Mouse (Mus musculus) kidney, embryonic 14.5 days (tissue): Measurements from ENCODE around the gene Hspa12a. TPM values are rescaled to one million over a fixed set of nuclear protein-coding genes. Genes with fewer than 3 reads are reported as not detected.
A peak's percentile ranks its signal among the peaks of the same experiment; 100 is the strongest.

ENCODE experiments used
- ATAC-seq: fragments of 200-750 bp; cut with Nextera tagmentation; 2 replicates; pipeline ENCODE4 v1.8.0; 2017; ENCODE audit warnings: moderate number of reproducible peaks, mild to moderate bottlenecking, moderate TSS enrichment, moderate library complexity; ENCODE audit not compliant: low FRiP score, low TSS enrichment
- H3K27ac ChIP-seq: fragments of 300-500 bp; sonication (generic); 2 replicates; pipeline ENCODE4 v1.5.1; 2014; ENCODE audit warnings: low read depth, mild to moderate bottlenecking, low read length, moderate library complexity, mixed read lengths
- H3K27me3 ChIP-seq: fragments of 300-500 bp; sonication (generic); 2 replicates; pipeline ENCODE4 v1.6.1; 2014; ENCODE audit warnings: mild to moderate bottlenecking, low read length; ENCODE audit not compliant: control insufficient read depth, insufficient read depth
- H3K36me3 ChIP-seq: fragments of 300-500 bp; sonication (generic); 2 replicates; pipeline ENCODE4 v1.6.1; 2014; ENCODE audit warnings: low read length, mixed read lengths; ENCODE audit not compliant: control insufficient read depth, insufficient read depth
- H3K4me1 ChIP-seq: fragments of 300-500 bp; sonication (generic); 2 replicates; pipeline ENCODE4 v1.6.1; 2014; ENCODE audit warnings: low read length, mixed read lengths; ENCODE audit not compliant: control insufficient read depth, insufficient read depth
- H3K4me2 ChIP-seq: fragments of 300-500 bp; sonication (generic); replicated peaks from 2 replicates; pipeline ENCODE4 v1.6.1; 2014; ENCODE audit warnings: low read depth, mild to moderate bottlenecking, low read length
- H3K4me3 ChIP-seq: fragments of 300-500 bp; sonication (generic); 2 replicates; pipeline ENCODE4 v1.5.1; 2014; ENCODE audit warnings: mild to moderate bottlenecking, low read length
- H3K9ac ChIP-seq: fragments of 300-500 bp; sonication (generic); 2 replicates; pipeline ENCODE4 v1.6.1; 2014; ENCODE audit warnings: low read depth, mild to moderate bottlenecking, low read length, moderate library complexity
- H3K9me3 ChIP-seq: fragments of 300-500 bp; sonication (generic); 2 replicates; pipeline ENCODE4 v1.6.1; 2016; ENCODE audit warnings: low read length; ENCODE audit not compliant: control insufficient read depth
- WGBS: fragments of 180-500 bp; shearing (Covaris S2); extraction: QIAGEN DNeasy Blood & Tissue Kit; methylation state at CpG from one replicate; pipeline ENCODE4 v1.1.7; 2014; 5-methylcytosine and 5-hydroxymethylcytosine counted together
- polyA plus RNA-seq: library from polyadenylated mRNA; unstranded; fragments of >200 nt; fragmentation: Nextera tagmentation; extraction: Ambion mirVana; gene quantifications from 2 replicates; pipeline ENCODE4 v1.2.1, GENCODE M21; 2014

The Hspa12a gene
- polyA plus RNA-seq, 1 experiment from 2014 or later = 9.5 TPM

DNA sequence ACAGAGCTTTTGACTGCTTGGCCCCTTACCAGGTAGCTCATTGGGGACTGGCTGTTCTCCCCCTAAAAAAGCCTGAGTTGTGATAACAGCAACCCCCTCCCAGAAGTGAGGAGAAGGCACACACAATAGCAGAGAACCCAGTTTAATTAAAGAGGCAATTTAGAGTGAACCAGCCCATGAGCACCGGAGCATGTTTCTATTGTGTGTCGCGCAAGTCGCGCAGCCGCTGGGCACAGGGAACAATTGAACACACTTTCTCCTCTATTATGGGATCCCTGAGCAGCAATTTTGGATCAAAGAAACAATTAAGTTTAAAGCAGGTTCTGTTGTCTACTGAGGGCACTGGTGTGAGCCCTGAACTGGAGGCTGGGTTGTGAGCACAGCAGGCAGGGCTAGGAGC lies 176.1 kb downstream of the Hspa12a start:
- no peaks in the 10 kb centered on the region for H3K27me3 ChIP-seq
- no peak overlapping the region for H3K9ac ChIP-seq
- no peak overlapping the region for H3K4me2 ChIP-seq
- no peak overlapping the region for H3K27ac ChIP-seq
- no peak overlapping the region for H3K4me3 ChIP-seq
- H3K9me3 ChIP-seq = no peaks in the 10 kb centered on the region
- no peaks in the 10 kb centered on the region for H3K36me3 ChIP-seq
- no peak for ATAC-seq
- H3K4me1 ChIP-seq = no peaks in the 10 kb centered on the region
- WGBS = 81% methylated on average over 6 of the region's 6 CpGs

DNA sequence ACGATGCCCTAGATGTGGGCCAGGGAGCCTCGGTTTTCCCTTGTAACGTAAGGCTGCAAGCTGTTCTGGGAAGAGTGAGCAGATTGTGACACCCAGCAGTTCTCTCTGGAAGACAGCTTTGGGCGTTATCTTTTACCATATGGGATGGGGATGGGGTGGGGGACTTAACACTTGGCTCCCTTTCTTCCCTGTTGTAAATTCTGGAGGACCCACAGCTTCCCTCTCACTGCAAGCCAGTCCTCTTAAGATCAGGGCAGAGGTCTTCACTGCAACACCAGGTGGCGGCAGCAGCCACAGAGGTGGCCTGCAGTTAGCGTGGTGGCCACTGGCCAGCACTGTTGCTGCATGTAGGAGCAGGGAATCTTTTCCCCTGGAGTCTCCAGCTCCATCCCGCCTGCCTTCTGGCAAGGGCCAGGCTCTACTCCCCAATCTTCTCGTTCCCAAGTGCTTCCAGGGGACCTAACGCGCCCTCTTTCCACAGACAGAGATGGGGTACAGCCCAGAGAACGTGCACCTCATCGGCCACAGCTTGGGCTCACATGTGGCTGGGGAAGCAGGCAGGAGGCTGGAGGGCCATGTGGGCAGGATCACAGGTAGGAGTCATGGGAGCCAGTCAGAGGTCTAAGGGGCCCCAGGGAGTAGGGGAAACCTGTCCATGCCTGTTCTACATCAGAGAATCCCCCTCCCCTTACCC lies 180.5 kb downstream of the Hspa12a start:
- Histone ChIP-seq H3K27me3 (no peaks in the 10 kb centered on the region), H3K4me1 (no peaks in the 10 kb centered on the region), H3K4me2 (no peak overlapping the region), H3K9me3 (no peaks in the 10 kb centered on the region), H3K4me3 (no peak overlapping the region), H3K36me3 (no peaks in the 10 kb centered on the region), H3K9ac (no peak overlapping the region), H3K27ac (no peak overlapping the region)
- peak; percentile 84 for ATAC-seq
- WGBS = 9% methylated on average over 12 of the region's 12 CpGs

DNA sequence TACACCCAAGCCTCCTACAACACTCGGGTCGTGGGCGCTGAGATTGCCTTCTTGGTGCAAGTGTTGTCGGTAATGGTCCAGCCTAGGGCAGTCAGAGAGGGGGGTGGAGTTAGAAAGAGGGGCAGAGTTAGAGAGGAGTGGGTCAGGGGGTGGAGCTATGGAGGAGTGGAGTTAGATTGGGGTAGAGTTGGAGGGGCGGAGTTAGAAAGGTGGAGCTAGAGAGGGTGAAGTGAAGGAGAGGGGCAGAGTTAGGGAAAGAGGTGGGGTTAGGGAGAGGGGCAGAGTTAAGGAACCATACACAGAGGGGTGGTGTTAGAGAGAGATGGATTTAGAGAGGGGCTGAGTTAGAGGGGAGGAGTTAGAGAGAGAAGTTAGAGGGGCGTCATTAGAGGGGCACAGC lies 181.1 kb downstream of the Hspa12a start:
- no peak overlapping the region for H3K9ac ChIP-seq
- H3K4me1 ChIP-seq = no peaks in the 10 kb centered on the region
- H3K9me3 ChIP-seq = no peaks in the 10 kb centered on the region
- H3K36me3 ChIP-seq = no peaks in the 10 kb centered on the region
- peak; percentile 63 for ATAC-seq
- no peak overlapping the region for H3K4me2 ChIP-seq
- no peaks in the 10 kb centered on the region for H3K27me3 ChIP-seq
- no peak overlapping the region for H3K4me3 ChIP-seq
- 21% methylated on average over 6 of the region's 6 CpGs for WGBS
- H3K27ac ChIP-seq = no peak overlapping the region

DNA sequence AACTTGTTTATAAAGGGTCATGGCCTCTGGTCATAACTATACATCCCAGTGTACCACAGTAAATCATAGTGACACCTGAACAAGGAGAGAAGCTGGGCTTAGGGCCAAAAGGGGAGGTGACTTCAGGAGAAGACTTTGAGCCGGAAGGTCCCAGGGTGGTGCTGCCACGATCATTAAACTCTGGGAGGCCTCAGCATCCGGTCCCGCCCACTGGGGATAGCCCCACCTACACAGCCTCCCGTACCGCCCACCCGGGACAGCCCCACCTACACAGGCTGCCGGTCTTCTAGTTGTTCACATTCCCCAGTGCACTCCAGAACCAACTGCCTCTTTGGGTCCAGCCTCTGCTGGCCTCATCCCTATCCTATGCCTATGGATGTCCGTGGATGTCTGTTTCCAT lies 184.0 kb downstream of the Hspa12a start, which contains the start of gene Pnliprp2:
Pnliprp2 (plus strand) TSS at position 297 of the 400 bp plus-strand sequence.
- 42% methylated on average over 9 of the region's 9 CpGs for WGBS
- no peaks in the 10 kb centered on the region for H3K4me1 ChIP-seq
- peaks cover 2% of the 10 kb centered on the region; the same call in 1 of the 2 replicates for H3K9me3 ChIP-seq
- ATAC-seq = peak; percentile 80
- H3K4me2 ChIP-seq = no peak within 1 kb of the TSS
- H3K27ac ChIP-seq = no peak within 1 kb of the TSS
- no peaks in the 10 kb centered on the region for H3K36me3 ChIP-seq
- no peak within 1 kb of the TSS for H3K9ac ChIP-seq
- H3K27me3 ChIP-seq = no peaks in the 10 kb centered on the region
- H3K4me3 ChIP-seq = no peak within 1 kb of the TSS

DNA sequence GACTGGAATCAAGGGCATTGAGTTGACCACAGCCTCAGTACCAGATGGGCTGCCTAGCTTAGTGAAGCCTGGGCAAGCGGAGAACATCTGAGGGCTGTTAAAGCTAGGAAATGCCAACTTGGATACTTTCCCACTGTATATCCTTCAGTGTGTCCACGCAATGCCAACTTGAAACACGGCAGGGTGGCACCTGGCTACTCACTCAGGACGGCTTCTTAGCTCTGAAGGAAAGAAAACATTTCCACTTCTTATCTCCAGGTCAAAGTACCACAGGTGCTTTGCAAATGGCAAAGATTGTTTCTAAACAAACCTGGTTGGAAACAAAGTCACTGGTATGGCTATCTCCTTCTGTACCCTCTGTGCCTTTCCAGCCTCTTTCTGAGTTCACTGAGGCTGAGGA lies 184.6 kb downstream of the Hspa12a start:
- no peaks in the 10 kb centered on the region for H3K4me1 ChIP-seq
- H3K9me3 ChIP-seq = peaks cover 2% of the 10 kb centered on the region; the same call in 1 of the 2 replicates
- no peak overlapping the region for H3K9ac ChIP-seq
- no peaks in the 10 kb centered on the region for H3K27me3 ChIP-seq
- 95% methylated on average over 4 of the region's 4 CpGs for WGBS
- H3K4me3 ChIP-seq = no peak overlapping the region
- ATAC-seq = no peak
- no peaks in the 10 kb centered on the region for H3K36me3 ChIP-seq
- no peak overlapping the region for H3K4me2 ChIP-seq
- no peak overlapping the region for H3K27ac ChIP-seq

DNA sequence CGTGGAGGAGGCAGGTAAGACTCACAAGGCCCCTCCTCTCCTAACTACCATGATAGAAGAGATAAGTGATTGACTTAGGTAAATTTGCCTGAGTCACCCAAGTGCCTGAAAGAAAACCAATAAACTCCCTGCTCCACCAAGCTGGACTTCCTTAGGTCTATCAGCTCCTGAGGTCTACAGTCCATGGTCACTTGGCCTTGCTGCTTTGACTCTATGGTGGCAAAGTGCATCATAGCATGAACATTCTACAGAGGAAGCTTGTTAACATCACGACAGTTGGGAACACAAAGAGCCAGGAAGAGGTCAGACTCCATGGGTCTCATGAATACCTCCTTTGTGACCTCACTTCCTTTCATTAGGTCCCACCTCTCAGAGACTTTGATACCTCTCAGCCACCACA lies 191.9 kb downstream of the Hspa12a start:
- peaks cover 2% of the 10 kb centered on the region; the same call in 1 of the 2 replicates for H3K9me3 ChIP-seq
- H3K9ac ChIP-seq = no peak overlapping the region
- H3K4me2 ChIP-seq = no peak overlapping the region
- WGBS = 73% methylated on average over 2 of the region's 2 CpGs
- H3K27me3 ChIP-seq = no peaks in the 10 kb centered on the region
- no peak overlapping the region for H3K27ac ChIP-seq
- no peaks in the 10 kb centered on the region for H3K4me1 ChIP-seq
- ATAC-seq = no peak
- H3K4me3 ChIP-seq = no peak overlapping the region
- H3K36me3 ChIP-seq = no peaks in the 10 kb centered on the region

DNA sequence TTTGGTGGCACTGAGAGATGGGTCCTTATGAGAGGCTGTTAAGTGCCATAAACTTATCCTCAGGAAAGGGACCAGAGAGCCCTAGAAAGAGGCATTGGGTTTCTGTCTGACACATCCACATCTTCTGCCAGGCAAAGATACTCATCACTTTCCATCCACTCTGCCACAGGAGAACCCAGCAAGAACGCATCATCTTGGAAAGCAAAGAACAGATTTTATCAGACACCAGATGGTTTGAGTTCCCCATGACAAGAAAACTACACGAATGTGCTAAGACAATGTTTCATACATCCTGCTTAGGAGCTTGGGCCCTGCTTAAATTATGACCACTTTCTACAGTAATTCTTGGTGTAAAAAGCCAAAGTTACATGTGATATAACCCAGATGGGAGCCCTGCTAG lies 192.6 kb downstream of the Hspa12a start:
- Histone ChIP-seq H3K9ac (no peak overlapping the region), H3K4me1 (no peaks in the 10 kb centered on the region), H3K4me2 (no peak overlapping the region), H3K9me3 (no peaks in the 10 kb centered on the region), H3K4me3 (no peak overlapping the region), H3K27ac (no peak overlapping the region), H3K36me3 (no peaks in the 10 kb centered on the region), H3K27me3 (no peaks in the 10 kb centered on the region)
- WGBS = 53% methylated on average over 2 of the region's 2 CpGs
- no peak for ATAC-seq

DNA sequence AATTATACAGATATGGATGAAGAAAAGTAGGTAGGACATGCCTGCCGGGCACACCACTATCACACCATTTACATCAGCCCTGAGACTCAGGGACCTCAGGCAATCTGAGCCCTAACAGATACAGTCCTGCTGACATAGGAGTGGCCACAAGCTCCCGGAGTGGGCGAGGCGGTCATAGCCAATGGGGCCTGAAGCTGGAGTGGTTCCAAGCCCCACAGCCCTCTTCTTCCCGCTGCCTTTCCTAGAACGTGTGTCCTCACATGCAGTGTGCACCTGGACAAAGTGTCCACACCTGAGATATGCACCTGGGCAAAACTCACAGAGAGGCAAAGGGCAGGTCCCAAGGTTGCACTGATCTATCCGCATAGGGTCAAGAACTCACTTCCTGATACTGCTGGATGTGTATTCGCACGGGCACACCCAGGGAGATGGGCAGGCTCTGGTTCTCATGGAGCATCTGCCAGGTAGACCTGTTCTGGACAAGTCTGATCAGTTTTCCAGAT lies 195.9 kb downstream of the Hspa12a start:
- 89% methylated on average over 9 of the region's 9 CpGs for WGBS
- H3K4me1 ChIP-seq = no peaks in the 10 kb centered on the region
- no peaks in the 10 kb centered on the region for H3K27me3 ChIP-seq
- no peaks in the 10 kb centered on the region for H3K9me3 ChIP-seq
- no peaks in the 10 kb centered on the region for H3K36me3 ChIP-seq
- H3K4me3 ChIP-seq = no peak overlapping the region
- H3K4me2 ChIP-seq = no peak overlapping the region
- H3K9ac ChIP-seq = no peak overlapping the region
- no peak for ATAC-seq
- H3K27ac ChIP-seq = no peak overlapping the region
